Mouse (Mus musculus): ENCODE data around the gene Prox1. TPM values are rescaled to one million over a fixed set of nuclear protein-coding genes. Genes with fewer than 3 reads are reported as not detected.

Prox1 gene
- polyA plus RNA-seq, 1 experiment from 2014 or later = 1.9 TPM

DNA sequence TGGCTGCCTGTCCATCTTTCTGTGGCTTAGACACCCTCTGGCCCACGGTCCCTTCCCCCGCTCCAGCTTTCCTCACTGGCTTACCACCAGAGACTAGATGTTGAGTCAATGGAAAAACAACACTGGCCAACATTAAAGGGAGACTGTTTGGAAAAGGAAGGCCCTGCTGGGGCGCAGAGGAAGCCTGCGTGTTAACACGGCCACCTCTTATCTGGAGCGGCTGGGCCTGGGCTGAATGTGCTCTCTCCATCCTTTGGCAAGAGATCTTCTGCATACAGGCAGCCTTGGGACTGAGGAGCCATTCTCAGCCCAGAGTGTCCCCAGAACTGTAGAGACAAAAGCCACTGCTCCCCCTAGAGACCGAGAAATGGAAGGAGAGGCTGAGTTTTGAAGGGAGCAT, 11.3 kb upstream of the Prox1 start:
- DNase-seq (ENCODE audit: low spot score) (no peak), ATAC-seq (replicated peaks; ENCODE audit: insufficient number of reproducible peaks, low FRiP score, low TSS enrichment, low read depth) (no peak)
- 73% methylated on average over 7 of the region's 7 CpGs for WGBS
- Histone ChIP-seq H3K27ac (replicated peaks; ENCODE audit: low read depth, low read length) (no peak overlapping the region), H3K9ac (replicated peaks; ENCODE audit: low read length) (no peak overlapping the region), H3K9me3 (replicated peaks; ENCODE audit: control insufficient read depth, low read length) (no peaks in the 10 kb centered on the region), H3K27me3 (ENCODE audit: control insufficient read depth, insufficient read depth, low read length) (no peaks in the 10 kb centered on the region), H3K4me2 (ENCODE audit: low read depth, low read length) (no peak overlapping the region), H3K36me3 (replicated peaks; ENCODE audit: control insufficient read depth, insufficient read depth, low read depth, low read length) (no peaks in the 10 kb centered on the region), H3K4me3 (ENCODE audit: low read depth, low read length) (no peak overlapping the region), H3K4me1 (ENCODE audit: control insufficient read depth, insufficient read depth, low read length) (no peaks in the 10 kb centered on the region)

DNA sequence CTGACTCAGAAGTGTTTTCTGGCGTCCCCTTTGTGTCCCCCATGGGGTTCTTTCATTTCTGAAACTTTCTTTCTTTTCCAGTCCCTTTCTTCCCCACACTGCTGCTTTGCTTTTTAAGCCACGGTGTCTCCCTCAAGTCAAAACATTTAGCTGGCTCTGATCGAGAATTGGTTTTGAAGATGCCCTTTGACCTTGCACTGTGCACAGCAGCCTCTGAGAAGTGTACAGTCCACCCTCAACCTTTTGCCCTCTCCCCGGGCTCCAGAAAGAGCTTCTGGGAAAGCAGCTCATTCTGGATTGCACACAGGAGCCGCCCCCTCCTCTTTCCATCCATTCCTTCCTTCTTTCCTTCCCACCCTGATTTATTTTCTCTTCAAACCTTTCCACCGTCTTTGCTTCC, 10.3 kb upstream of the Prox1 start:
- H3K36me3 ChIP-seq (replicated peaks; ENCODE audit: control insufficient read depth, insufficient read depth, low read depth, low read length) = no peaks in the 10 kb centered on the region
- H3K27me3 ChIP-seq (ENCODE audit: control insufficient read depth, insufficient read depth, low read length) = peaks cover 6% of the 10 kb centered on the region
- WGBS = 31% methylated on average over 6 of the region's 6 CpGs

DNA sequence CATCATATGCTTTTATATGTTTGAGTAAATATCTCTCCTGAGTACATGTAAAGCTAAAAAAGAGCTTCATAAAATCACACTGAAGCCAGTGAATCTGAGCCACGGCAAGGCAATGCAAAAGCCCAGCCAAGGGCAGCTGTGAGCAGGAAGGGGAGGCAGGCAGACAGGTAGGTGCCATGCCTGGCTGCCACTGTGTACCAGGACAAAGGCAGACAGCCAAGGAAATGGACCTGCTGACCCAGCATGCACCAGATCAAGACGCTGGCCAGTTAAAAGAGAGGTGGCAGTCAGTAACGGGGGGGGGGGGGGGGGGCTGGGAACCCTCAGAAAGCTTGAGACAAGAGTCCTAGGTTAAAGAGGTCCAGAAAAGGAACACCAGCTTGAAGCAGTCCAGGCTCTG, 6.4 kb upstream of the Prox1 start:
- Histone ChIP-seq H3K9me3 (replicated peaks; ENCODE audit: control insufficient read depth, low read length) (no peaks in the 10 kb centered on the region), H3K27me3 (ENCODE audit: control insufficient read depth, insufficient read depth, low read length) (peaks cover 34% of the 10 kb centered on the region), H3K4me2 (ENCODE audit: low read depth, low read length) (no peak overlapping the region), H3K9ac (replicated peaks; ENCODE audit: low read length) (no peak overlapping the region), H3K4me1 (ENCODE audit: control insufficient read depth, insufficient read depth, low read length) (peaks cover 17% of the 10 kb centered on the region), H3K27ac (replicated peaks; ENCODE audit: low read depth, low read length) (no peak overlapping the region), H3K36me3 (replicated peaks; ENCODE audit: control insufficient read depth, insufficient read depth, low read depth, low read length) (no peaks in the 10 kb centered on the region), H3K4me3 (ENCODE audit: low read depth, low read length) (no peak overlapping the region)
- no peak for DNase-seq (ENCODE audit: low spot score)
- 15% methylated on average over 3 of the region's 3 CpGs for WGBS
- ATAC-seq (replicated peaks; ENCODE audit: insufficient number of reproducible peaks, low FRiP score, low TSS enrichment, low read depth) = no peak

More for the DNA sequence above, 10.3 kb upstream of the Prox1 start:
- ATAC-seq (replicated peaks; ENCODE audit: insufficient number of reproducible peaks, low FRiP score, low TSS enrichment, low read depth) (no peak), DNase-seq (ENCODE audit: low spot score) (no peak)
- H3K4me1 ChIP-seq (ENCODE audit: control insufficient read depth, insufficient read depth, low read length) = no peaks in the 10 kb centered on the region
- H3K4me2 ChIP-seq (ENCODE audit: low read depth, low read length) = no peak overlapping the region
- no peaks in the 10 kb centered on the region for H3K9me3 ChIP-seq (replicated peaks; ENCODE audit: control insufficient read depth, low read length)
- H3K4me3 ChIP-seq (ENCODE audit: low read depth, low read length) = no peak overlapping the region
- H3K27ac ChIP-seq (replicated peaks; ENCODE audit: low read depth, low read length) = no peak overlapping the region
- H3K9ac ChIP-seq (replicated peaks; ENCODE audit: low read length) = no peak overlapping the region

DNA sequence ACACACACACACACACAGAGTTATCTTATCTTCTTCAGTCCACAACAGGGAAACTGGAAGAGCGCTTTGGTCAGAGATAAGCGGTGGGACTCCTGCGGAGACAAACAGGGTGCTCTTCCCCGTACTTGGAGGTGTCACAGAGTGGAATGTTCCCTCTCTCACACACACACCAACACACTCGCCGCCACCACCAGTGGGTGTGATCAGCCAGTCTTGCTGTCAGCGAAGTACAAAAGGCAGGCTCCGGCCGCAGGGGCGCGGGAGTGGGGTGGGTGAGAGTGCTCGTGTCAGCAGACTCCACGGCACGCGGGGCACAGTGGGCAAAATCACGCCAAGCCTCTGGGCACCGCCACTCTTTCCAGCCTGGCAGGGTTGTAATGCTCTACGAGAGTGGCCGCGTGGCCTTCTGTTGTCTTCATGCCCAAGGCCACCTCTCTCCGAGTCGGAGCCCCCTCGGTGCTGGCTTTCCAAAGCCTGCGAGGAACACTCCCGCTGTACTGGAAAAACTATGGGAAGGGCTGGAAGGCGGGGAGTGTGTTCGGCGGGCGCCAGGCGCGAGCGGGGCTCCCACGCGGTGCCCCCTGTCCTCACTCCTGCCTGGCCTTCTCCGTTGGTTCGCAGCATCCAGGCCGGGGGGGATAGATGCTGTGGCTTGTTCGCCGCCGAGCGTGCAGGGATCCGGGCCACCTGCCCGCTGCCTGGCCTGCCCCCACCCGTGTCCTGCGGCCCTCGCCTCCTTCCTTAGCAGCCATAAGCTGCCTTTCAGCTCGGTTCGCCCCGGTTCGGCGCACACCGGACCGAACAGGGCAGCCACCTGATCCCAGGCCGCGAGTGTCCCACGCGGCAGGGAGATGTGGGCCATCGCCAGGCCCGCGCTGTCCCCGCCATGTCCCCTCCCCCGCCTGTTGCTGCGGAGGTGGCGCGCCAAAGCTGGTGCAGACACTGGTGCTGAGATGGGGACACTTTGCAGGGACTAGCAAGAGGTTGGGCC, 4.5 kb upstream of the Prox1 start:
- peaks cover 17% of the 10 kb centered on the region for H3K4me1 ChIP-seq (ENCODE audit: control insufficient read depth, insufficient read depth, low read length)
- DNase-seq (ENCODE audit: low spot score) (no peak), ATAC-seq (replicated peaks; ENCODE audit: insufficient number of reproducible peaks, low FRiP score, low TSS enrichment, low read depth) (peak; percentile 22; the same call in 1 of the 2 replicates)
- 2% methylated on average over 65 of the region's 65 CpGs for WGBS
- no peaks in the 10 kb centered on the region for H3K36me3 ChIP-seq (replicated peaks; ENCODE audit: control insufficient read depth, insufficient read depth, low read depth, low read length)
- peak overlapping the region; percentile 36 for H3K4me3 ChIP-seq (ENCODE audit: low read depth, low read length)
- H3K27ac ChIP-seq (replicated peaks; ENCODE audit: low read depth, low read length) = no peak overlapping the region
- H3K9ac ChIP-seq (replicated peaks; ENCODE audit: low read length) = peak overlapping the region; percentile 51
- H3K4me2 ChIP-seq (ENCODE audit: low read depth, low read length) = peak overlapping the region; percentile 82
- no peaks in the 10 kb centered on the region for H3K9me3 ChIP-seq (replicated peaks; ENCODE audit: control insufficient read depth, low read length)
- H3K27me3 ChIP-seq (ENCODE audit: control insufficient read depth, insufficient read depth, low read length) = peaks cover 42% of the 10 kb centered on the region

DNA sequence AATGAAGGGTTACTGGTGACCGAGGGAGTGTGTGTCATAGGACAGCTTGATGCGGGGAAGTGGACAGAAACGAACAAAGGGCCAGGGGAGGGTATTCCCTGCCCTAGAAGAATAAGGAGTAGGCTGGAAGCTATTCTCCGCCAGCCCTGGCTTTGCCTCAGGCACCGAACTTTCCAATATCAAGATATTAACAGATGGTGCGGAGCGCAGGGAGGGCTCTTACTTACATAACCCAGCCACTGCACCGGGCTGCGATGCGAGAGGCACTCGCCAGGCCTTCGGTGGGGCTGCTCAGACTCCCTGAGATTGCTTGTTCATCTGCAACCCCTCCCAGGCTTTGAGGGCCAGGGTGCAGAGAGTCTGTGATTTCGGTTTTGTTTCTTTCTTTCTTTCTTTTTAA, 3.7 kb upstream of the Prox1 start:
- peak; percentile 68 for DNase-seq (ENCODE audit: low spot score)
- H3K27ac ChIP-seq (replicated peaks; ENCODE audit: low read depth, low read length) = no peak overlapping the region
- H3K4me3 ChIP-seq (ENCODE audit: low read depth, low read length) = no peak overlapping the region; the same call in 1 of the 2 replicates
- H3K27me3 ChIP-seq (ENCODE audit: control insufficient read depth, insufficient read depth, low read length) = peaks cover 45% of the 10 kb centered on the region
- H3K4me1 ChIP-seq (ENCODE audit: control insufficient read depth, insufficient read depth, low read length) = peaks cover 17% of the 10 kb centered on the region
- no peak overlapping the region for H3K4me2 ChIP-seq (ENCODE audit: low read depth, low read length)
- WGBS = under 1% methylated on average over 13 of the region's 13 CpGs
- no peaks in the 10 kb centered on the region for H3K9me3 ChIP-seq (replicated peaks; ENCODE audit: control insufficient read depth, low read length)
- no peak overlapping the region for H3K9ac ChIP-seq (replicated peaks; ENCODE audit: low read length)
- ATAC-seq (replicated peaks; ENCODE audit: insufficient number of reproducible peaks, low FRiP score, low TSS enrichment, low read depth) = no peak
- no peaks in the 10 kb centered on the region for H3K36me3 ChIP-seq (replicated peaks; ENCODE audit: control insufficient read depth, insufficient read depth, low read depth, low read length)

DNA sequence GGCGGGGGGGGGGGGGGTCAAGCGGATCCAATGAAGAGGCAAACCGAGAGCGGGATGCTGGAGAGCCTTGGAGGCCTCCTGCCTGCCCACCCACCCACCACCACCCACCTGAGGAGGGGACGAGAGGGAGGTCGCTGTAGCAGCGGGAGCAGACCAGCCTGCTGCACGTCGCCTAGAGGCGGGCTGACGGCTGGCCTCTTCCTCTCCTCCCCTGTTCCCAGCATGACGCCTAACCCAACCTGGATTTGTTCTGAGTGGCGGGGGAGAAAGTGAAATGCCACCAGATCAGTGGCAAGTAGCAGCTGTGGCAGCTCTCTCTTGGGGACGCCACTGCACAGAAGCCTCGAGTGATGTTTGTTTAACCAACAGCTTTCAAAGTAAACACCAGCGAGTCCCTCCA, 3.1 kb upstream of the Prox1 start:
- Histone ChIP-seq H3K9ac (replicated peaks; ENCODE audit: low read length) (no peak overlapping the region), H3K4me3 (ENCODE audit: low read depth, low read length) (no peak overlapping the region), H3K4me2 (ENCODE audit: low read depth, low read length) (peak overlapping the region; percentile 13; the same call in 1 of the 2 replicates), H3K36me3 (replicated peaks; ENCODE audit: control insufficient read depth, insufficient read depth, low read depth, low read length) (no peaks in the 10 kb centered on the region), H3K27me3 (ENCODE audit: control insufficient read depth, insufficient read depth, low read length) (peaks cover 48% of the 10 kb centered on the region), H3K27ac (replicated peaks; ENCODE audit: low read depth, low read length) (no peak overlapping the region), H3K4me1 (ENCODE audit: control insufficient read depth, insufficient read depth, low read length) (peaks cover 17% of the 10 kb centered on the region), H3K9me3 (replicated peaks; ENCODE audit: control insufficient read depth, low read length) (no peaks in the 10 kb centered on the region)
- DNase-seq (ENCODE audit: low spot score) (no peak), ATAC-seq (replicated peaks; ENCODE audit: insufficient number of reproducible peaks, low FRiP score, low TSS enrichment, low read depth) (no peak)
- WGBS = 1% methylated on average over 16 of the region's 16 CpGs

DNA sequence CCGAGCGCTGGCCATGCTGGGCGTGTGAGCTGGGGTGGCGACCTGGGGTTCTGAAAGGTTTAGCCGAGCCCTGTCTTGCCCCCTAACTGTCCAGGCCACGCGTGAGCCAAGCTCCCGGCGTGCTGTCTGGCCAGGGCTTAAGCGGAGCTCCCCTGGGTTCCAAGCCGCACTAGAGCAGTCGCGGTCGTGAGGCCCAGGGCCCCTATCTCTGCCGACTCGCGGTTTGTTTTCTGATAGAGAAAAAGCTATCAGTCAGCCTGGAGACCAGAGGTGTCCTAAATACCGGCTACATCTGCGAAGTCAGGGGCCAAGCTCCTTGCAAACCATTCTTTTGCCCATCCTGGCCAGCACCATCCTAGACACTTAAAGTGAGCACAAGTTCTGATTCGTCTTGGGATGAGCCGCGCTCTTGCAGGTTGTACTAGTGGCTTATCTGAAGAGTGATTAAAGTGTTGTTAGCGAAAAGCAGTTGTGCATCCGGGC, 2.5 kb upstream of the Prox1 start:
- peak overlapping the region; percentile 16; the same call in 1 of the 2 replicates for H3K4me2 ChIP-seq (ENCODE audit: low read depth, low read length)
- peak overlapping the region; percentile 15; the same call in 1 of the 2 replicates for H3K4me3 ChIP-seq (ENCODE audit: low read depth, low read length)
- no peak overlapping the region for H3K27ac ChIP-seq (replicated peaks; ENCODE audit: low read depth, low read length)
- no peak for ATAC-seq (replicated peaks; ENCODE audit: insufficient number of reproducible peaks, low FRiP score, low TSS enrichment, low read depth)
- H3K9ac ChIP-seq (replicated peaks; ENCODE audit: low read length) = no peak overlapping the region
- no peaks in the 10 kb centered on the region for H3K9me3 ChIP-seq (replicated peaks; ENCODE audit: control insufficient read depth, low read length)
- no peaks in the 10 kb centered on the region for H3K36me3 ChIP-seq (replicated peaks; ENCODE audit: control insufficient read depth, insufficient read depth, low read depth, low read length)
- peaks cover 17% of the 10 kb centered on the region for H3K4me1 ChIP-seq (ENCODE audit: control insufficient read depth, insufficient read depth, low read length)
- no peak for DNase-seq (ENCODE audit: low spot score)
- 1% methylated on average over 24 of the region's 24 CpGs for WGBS
- peaks cover 49% of the 10 kb centered on the region for H3K27me3 ChIP-seq (ENCODE audit: control insufficient read depth, insufficient read depth, low read length)

Measured in embryonic facial prominence, embryonic 11.5 days (tissue).